Mouse (Mus musculus): ENCODE measurements at regions not wholly inside any gene's neighbourhood (a gene's known extent, or its start where the extent isn't known, plus 50 kb on each side); places are given as distances from the start of the nearest gene placed in this dataset.
"Not testable (repeated sequence)": the region's sequence is repeated elsewhere in the genome, so short reads cannot be mapped to it uniquely, and the experiment has no call there.

DNA sequence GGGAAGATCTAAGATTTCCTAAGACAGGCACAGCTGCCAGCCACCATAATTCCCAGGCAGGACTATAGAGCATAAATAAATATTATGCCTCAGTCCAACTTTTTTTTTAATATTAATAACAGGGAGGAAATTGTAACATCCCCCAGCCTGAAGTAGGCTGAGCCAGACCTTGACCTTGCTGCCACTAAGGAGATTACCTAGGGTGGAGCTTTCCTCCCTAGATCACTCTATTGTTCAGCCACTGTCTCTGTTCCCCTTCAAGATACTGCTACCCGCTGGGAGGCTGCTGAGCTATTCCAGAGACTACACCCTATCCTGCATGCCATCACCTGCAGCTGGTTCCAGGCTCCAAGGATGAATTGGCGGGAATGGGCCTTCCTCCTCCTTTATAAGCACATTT lies 437.4 kb downstream of the Sh2d4b start:
- peak; percentile 67 for DNase-seq (ENCODE audit: low read depth, low spot score)

DNA sequence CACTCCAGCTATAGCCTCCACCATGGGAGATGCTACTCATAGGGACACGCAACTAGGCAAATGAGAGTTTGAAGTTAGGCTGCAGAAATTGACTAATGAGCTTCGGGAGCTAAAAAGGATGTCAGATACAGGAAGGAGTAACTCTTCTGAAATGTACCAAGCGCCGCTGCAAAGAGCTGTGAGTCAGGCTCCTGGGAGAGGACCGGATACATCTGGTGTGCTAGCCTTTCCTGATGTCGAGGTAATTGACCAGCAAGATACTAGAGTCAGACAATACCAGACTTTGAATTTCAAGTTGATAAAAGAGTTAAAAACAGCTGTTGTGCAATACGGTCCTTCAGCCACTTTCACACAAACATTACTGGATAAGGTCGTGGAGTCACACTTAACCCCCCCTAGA lies 442.2 kb downstream of the Sh2d4b start:
- not testable (repeated sequence) for DNase-seq (ENCODE audit: low read depth, low spot score)

- DNase-seq (ENCODE audit: low read depth, low spot score), result peak; percentile 95
These were observed 443.5 kb downstream of the Sh2d4b start for GRCm38 (mm10) chr14:40449566-40449965.

All from R1 (cell line).